ENCODE assay signal across 8 mouse cellular contexts in the genomic region with DNA sequence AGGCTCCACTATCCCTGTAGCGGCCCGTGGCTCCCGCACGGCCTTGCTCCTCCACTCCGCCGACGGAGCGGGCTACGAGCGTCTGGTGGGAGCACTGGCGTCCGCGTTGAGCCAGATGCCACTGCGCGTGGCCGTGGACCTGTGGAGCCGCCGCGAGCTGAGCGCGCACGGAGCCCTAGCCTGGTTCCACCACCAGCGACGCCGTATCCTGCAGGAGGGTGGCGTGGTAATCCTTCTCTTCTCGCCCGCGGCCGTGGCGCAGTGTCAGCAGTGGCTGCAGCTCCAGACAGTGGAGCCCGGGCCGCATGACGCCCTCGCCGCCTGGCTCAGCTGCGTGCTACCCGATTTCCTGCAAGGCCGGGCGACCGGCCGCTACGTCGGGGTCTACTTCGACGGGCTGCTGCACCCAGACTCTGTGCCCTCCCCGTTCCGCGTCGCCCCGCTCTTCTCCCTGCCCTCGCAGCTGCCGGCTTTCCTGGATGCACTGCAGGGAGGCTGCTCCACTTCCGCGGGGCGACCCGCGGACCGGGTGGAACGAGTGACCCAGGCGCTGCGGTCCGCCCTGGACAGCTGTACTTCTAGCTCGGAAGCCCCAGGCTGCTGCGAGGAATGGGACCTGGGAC. TPM values are rescaled to one million over a fixed set of nuclear protein-coding genes. Genes with fewer than 3 reads are reported as not detected.
DNase-seq lines count a peak whose midpoint lies in the region; ATAC-seq and TF ChIP-seq lines count a peak whose summit lies in the region.

No protein-coding gene starts in this region.

- peaks cover 57% of the 10 kb centered on the region for H3K4me1 ChIP-seq in forebrain, embryonic 10.5 days
- peaks cover 39% of the 10 kb centered on the region for H3K4me1 ChIP-seq in hindbrain, embryonic 12.5 days
- peaks cover 8% of the 10 kb centered on the region; the same call in 1 of the 2 replicates for H3K4me1 ChIP-seq in limb, embryonic 14.5 days (ENCODE audit: control insufficient read depth, insufficient read depth, low read length)
- peaks cover 21% of the 10 kb centered on the region for H3K4me1 ChIP-seq in midbrain, embryonic 14.5 days (ENCODE audit: control insufficient read depth, insufficient read depth, low read length)

- ATAC-seq in cerebellum, adult (ENCODE audit: insufficient number of reproducible peaks, low FRiP score, low TSS enrichment): peak; percentile 57
- ATAC-seq in hindbrain, embryonic 12.5 days (ENCODE audit: low FRiP score): peak; percentile 71
- peak; percentile 21 for ATAC-seq in limb, embryonic 14.5 days (ENCODE audit: low FRiP score, low read depth)
- peak; percentile 66 for ATAC-seq in midbrain, embryonic 14.5 days (ENCODE audit: low FRiP score, low TSS enrichment)

- TF ChIP-seq CTCF in left cerebral cortex, adult 2 months (IDR thresholded peaks at IDR 0.05): no peak; the same call in 1 of the 2 replicates

- under 1% methylated on average over 65 of the region's 65 CpGs for WGBS in forebrain, embryonic 10.5 days
- WGBS in hindbrain, embryonic 12.5 days: 2% methylated on average over 65 of the region's 65 CpGs
- WGBS in limb, embryonic 14.5 days: 3% methylated on average over 49 of the region's 65 CpGs
- under 1% methylated on average over 65 of the region's 65 CpGs for WGBS in midbrain, embryonic 14.5 days

- peak overlapping the region; percentile 81 for H3K9ac ChIP-seq in hindbrain, embryonic 12.5 days
- peak overlapping the region; percentile 37 for H3K9ac ChIP-seq in limb, embryonic 14.5 days (ENCODE audit: low read depth, low read length, severe bottlenecking)
- H3K9ac ChIP-seq in midbrain, embryonic 14.5 days (replicated peaks; ENCODE audit: low read length): peak overlapping the region; percentile 77

- H3K27me3 ChIP-seq in forebrain, embryonic 10.5 days (ENCODE audit: poor library complexity, severe bottlenecking): peaks cover 42% of the 10 kb centered on the region
- H3K27me3 ChIP-seq in hindbrain, embryonic 12.5 days: peaks cover 16% of the 10 kb centered on the region
- peaks cover 26% of the 10 kb centered on the region for H3K27me3 ChIP-seq in limb, embryonic 14.5 days (ENCODE audit: control insufficient read depth, insufficient read depth, low read length)
- no peaks in the 10 kb centered on the region for H3K27me3 ChIP-seq in midbrain, embryonic 14.5 days (ENCODE audit: control insufficient read depth, insufficient read depth, low read length)

- peak; percentile 47 to 57 for DNase-seq in left cerebral cortex, adult 2 months (ENCODE audit: extremely low spot score in 1 of 2, low spot score in 2 of 2)
- no peak for DNase-seq in left cerebral cortex, adult 11 months (ENCODE audit: low spot score)
- no peak for DNase-seq in forebrain, embryonic 10.5 days (ENCODE audit: extremely low spot score, low spot score)
- DNase-seq in limb, embryonic 14.5 days (ENCODE audit: low spot score): no peak
- peak; percentile 68 for DNase-seq in midbrain, embryonic 14.5 days
- DNase-seq in thymus, postnatal 10 days (ENCODE audit: low spot score in 2 of 2): peak; percentile 27 to 32

- H3K27ac ChIP-seq in left cerebral cortex, adult 2 months: peak overlapping the region; percentile 96
- peak overlapping the region; percentile 93 for H3K27ac ChIP-seq in forebrain, embryonic 10.5 days
- H3K27ac ChIP-seq in hindbrain, embryonic 12.5 days: peak overlapping the region; percentile 87
- H3K27ac ChIP-seq in limb, embryonic 14.5 days (replicated peaks; ENCODE audit: low read depth, low read length): 0 out of 2 replicates have a peak overlapping the region, but pooled peaks have one; percentile 3
- H3K27ac ChIP-seq in midbrain, embryonic 14.5 days (replicated peaks; ENCODE audit: low read depth, low read length): peak overlapping the region; percentile 86

- H3K4me2 ChIP-seq in hindbrain, embryonic 12.5 days (replicated peaks): peak overlapping the region; percentile 84
- H3K4me2 ChIP-seq in limb, embryonic 14.5 days (replicated peaks; ENCODE audit: low read depth, low read length, severe bottlenecking): peak overlapping the region; percentile 69
- peak overlapping the region; percentile 79 for H3K4me2 ChIP-seq in midbrain, embryonic 14.5 days (ENCODE audit: low read length)

- intact Hi-C loops in left cerebral cortex, adult 2 months (cut with DNase I): loop anchor here (1.0 kb wide), 1 partner anchor 176 kb away; no protein-coding TSS in a partner anchor

- no peak for TF ChIP-seq POLR2A in limb, embryonic 14.5 days (IDR thresholded peaks at IDR 0.05; ENCODE audit: borderline replicate concordance, extremely low read depth, insufficient read depth, insufficient read length)

- H3K9me3 ChIP-seq in forebrain, embryonic 10.5 days: no peaks in the 10 kb centered on the region
- no peaks in the 10 kb centered on the region for H3K9me3 ChIP-seq in hindbrain, embryonic 12.5 days (replicated peaks)
- no peaks in the 10 kb centered on the region for H3K9me3 ChIP-seq in limb, embryonic 14.5 days (ENCODE audit: control insufficient read depth, low read length)
- H3K9me3 ChIP-seq in midbrain, embryonic 14.5 days (ENCODE audit: control insufficient read depth, low read length): no peaks in the 10 kb centered on the region

- peak overlapping the region; percentile 80 for H3K4me3 ChIP-seq in left cerebral cortex, adult 2 months
- H3K4me3 ChIP-seq in forebrain, embryonic 10.5 days: peak overlapping the region; percentile 75
- H3K4me3 ChIP-seq in hindbrain, embryonic 12.5 days: peak overlapping the region; percentile 52
- peak overlapping the region; percentile 41 for H3K4me3 ChIP-seq in limb, embryonic 14.5 days (replicated peaks; ENCODE audit: low read length)
- peak overlapping the region; percentile 64 for H3K4me3 ChIP-seq in midbrain, embryonic 14.5 days (replicated peaks; ENCODE audit: low read depth, low read length)

- H3K36me3 ChIP-seq in forebrain, embryonic 10.5 days (replicated peaks): peaks cover 7% of the 10 kb centered on the region
- H3K36me3 ChIP-seq in hindbrain, embryonic 12.5 days: peaks cover 8% of the 10 kb centered on the region
- no peaks in the 10 kb centered on the region for H3K36me3 ChIP-seq in limb, embryonic 14.5 days (ENCODE audit: control insufficient read depth, insufficient read depth, low read length)
- peaks cover 2% of the 10 kb centered on the region; the same call in 1 of the 2 replicates for H3K36me3 ChIP-seq in midbrain, embryonic 14.5 days (ENCODE audit: control insufficient read depth, insufficient read depth, low read length)

RNA-seq across cellular contexts. Expression of a gene that starts 0.5 kb away (rescaled TPM):
- 100 to 1,000 TPM; 116 to 117 TPM for total RNA-seq in left cerebral cortex, adult 2 months (2021)
- 31.1 and 33.2 TPM in 2 replicates for polyA plus RNA-seq in forebrain, embryonic 10.5 days (2016; fragmentation: Nextera tagmentation; extraction: Ambion mirVana)
- 47.5 and 54.3 TPM in 2 replicates for polyA plus RNA-seq in hindbrain, embryonic 12.5 days (2016; fragmentation: Nextera tagmentation; extraction: Ambion mirVana)
- 14.0 and 15.9 TPM in 2 replicates for polyA plus RNA-seq in limb, embryonic 14.5 days (2012; rRNA removed)
- polyA plus RNA-seq in limb, embryonic 14.5 days (2014; fragmentation: Nextera tagmentation; extraction: Ambion mirVana): 15.9 and 16.1 TPM in 2 replicates
- 49.7 and 51.1 TPM in 2 replicates for polyA plus RNA-seq in midbrain, embryonic 14.5 days (2014; fragmentation: Nextera tagmentation; extraction: Ambion mirVana)

RNA-seq across cellular contexts. Expression of a gene that starts 11.4 kb away (rescaled TPM):
- total RNA-seq in left cerebral cortex, adult 2 months (2021): 1 to 10 TPM; 4.4 to 5.1 TPM
- 2.5 and 2.7 TPM in 2 replicates for polyA plus RNA-seq in forebrain, embryonic 10.5 days (2016; fragmentation: Nextera tagmentation; extraction: Ambion mirVana)
- polyA plus RNA-seq in hindbrain, embryonic 12.5 days (2016; fragmentation: Nextera tagmentation; extraction: Ambion mirVana): 5.4 and 6.0 TPM in 2 replicates
- 21.5 and 25.2 TPM in 2 replicates for polyA plus RNA-seq in limb, embryonic 14.5 days (2012; rRNA removed)
- polyA plus RNA-seq in limb, embryonic 14.5 days (2014; fragmentation: Nextera tagmentation; extraction: Ambion mirVana): 18.5 and 28.2 TPM in 2 replicates
- polyA plus RNA-seq in midbrain, embryonic 14.5 days (2014; fragmentation: Nextera tagmentation; extraction: Ambion mirVana): 0.77 and 0.93 TPM in 2 replicates

RNA-seq across cellular contexts. Expression of a gene that starts 19.1 kb away (rescaled TPM):
- total RNA-seq in left cerebral cortex, adult 2 months (2021): 10 to 100 TPM; 54.9 to 61.1 TPM
- 2.1 and 2.8 TPM in 2 replicates for polyA plus RNA-seq in forebrain, embryonic 10.5 days (2016; fragmentation: Nextera tagmentation; extraction: Ambion mirVana)
- polyA plus RNA-seq in hindbrain, embryonic 12.5 days (2016; fragmentation: Nextera tagmentation; extraction: Ambion mirVana): 2.8 and 3.7 TPM in 2 replicates
- polyA plus RNA-seq in limb, embryonic 14.5 days (2012; rRNA removed): 0.54 and 0.73 TPM in 2 replicates
- 0.36 and 0.70 TPM in 2 replicates for polyA plus RNA-seq in limb, embryonic 14.5 days (2014; fragmentation: Nextera tagmentation; extraction: Ambion mirVana)
- 8.2 and 10.6 TPM in 2 replicates for polyA plus RNA-seq in midbrain, embryonic 14.5 days (2014; fragmentation: Nextera tagmentation; extraction: Ambion mirVana)

RNA-seq across cellular contexts. Expression of a gene that starts 24.3 kb away (rescaled TPM):
- under 1 TPM; 0.49 to 0.50 TPM for total RNA-seq in left cerebral cortex, adult 2 months (2021)
- polyA plus RNA-seq in forebrain, embryonic 10.5 days (2016; fragmentation: Nextera tagmentation; extraction: Ambion mirVana): 0.73 and 1.3 TPM in 2 replicates
- 0.74 and 1.1 TPM in 2 replicates for polyA plus RNA-seq in hindbrain, embryonic 12.5 days (2016; fragmentation: Nextera tagmentation; extraction: Ambion mirVana)
- polyA plus RNA-seq in limb, embryonic 14.5 days (2012; rRNA removed): 6.7 and 9.6 TPM in 2 replicates
- polyA plus RNA-seq in limb, embryonic 14.5 days (2014; fragmentation: Nextera tagmentation; extraction: Ambion mirVana): 7.9 and 9.2 TPM in 2 replicates
- polyA plus RNA-seq in midbrain, embryonic 14.5 days (2014; fragmentation: Nextera tagmentation; extraction: Ambion mirVana): 0.09 TPM in 1 of 2 replicates, not detected in the other

RNA-seq across cellular contexts. Expression of a gene that starts 40.2 kb away (rescaled TPM):
- 10 to 100 TPM; 35.7 to 36.8 TPM for total RNA-seq in left cerebral cortex, adult 2 months (2021)
- polyA plus RNA-seq in forebrain, embryonic 10.5 days (2016; fragmentation: Nextera tagmentation; extraction: Ambion mirVana): 85.1 and 92.0 TPM in 2 replicates
- polyA plus RNA-seq in hindbrain, embryonic 12.5 days (2016; fragmentation: Nextera tagmentation; extraction: Ambion mirVana): 69.2 and 71.3 TPM in 2 replicates
- 61.0 and 74.5 TPM in 2 replicates for polyA plus RNA-seq in limb, embryonic 14.5 days (2012; rRNA removed)
- 80.5 and 82.8 TPM in 2 replicates for polyA plus RNA-seq in limb, embryonic 14.5 days (2014; fragmentation: Nextera tagmentation; extraction: Ambion mirVana)
- 86.1 and 96.9 TPM in 2 replicates for polyA plus RNA-seq in midbrain, embryonic 14.5 days (2014; fragmentation: Nextera tagmentation; extraction: Ambion mirVana)

Comparison
In these comparisons a context has a peak if more than half of its experiments do, and no peak if none do; other contexts are left out.
1. DNase-seq: peak in left cerebral cortex, adult 2 months (2 of 2), midbrain, embryonic 14.5 days (single experiment) and thymus, postnatal 10 days (2 of 2); none in left cerebral cortex, adult 11 months (single experiment), forebrain, embryonic 10.5 days (single experiment) and limb, embryonic 14.5 days (single experiment).
2. H3K27ac ChIP-seq: peak in every context shown above with its lines; median percentile 96 in left cerebral cortex, adult 2 months; 93 in forebrain, embryonic 10.5 days; 87 in hindbrain, embryonic 12.5 days; 86 in midbrain, embryonic 14.5 days; 3 in limb, embryonic 14.5 days.
3. ATAC-seq: peak in every context shown above with its lines; median percentile 71 in hindbrain, embryonic 12.5 days; 66 in midbrain, embryonic 14.5 days; 57 in cerebellum, adult; 21 in limb, embryonic 14.5 days.
4. Peak in every context shown above with its lines, with median percentiles within 50 percentile points of each other: H3K4me3 ChIP-seq, H3K4me2 ChIP-seq and H3K9ac ChIP-seq.